21 mouse cellular contexts compared by ENCODE assay signal in the genomic region with DNA sequence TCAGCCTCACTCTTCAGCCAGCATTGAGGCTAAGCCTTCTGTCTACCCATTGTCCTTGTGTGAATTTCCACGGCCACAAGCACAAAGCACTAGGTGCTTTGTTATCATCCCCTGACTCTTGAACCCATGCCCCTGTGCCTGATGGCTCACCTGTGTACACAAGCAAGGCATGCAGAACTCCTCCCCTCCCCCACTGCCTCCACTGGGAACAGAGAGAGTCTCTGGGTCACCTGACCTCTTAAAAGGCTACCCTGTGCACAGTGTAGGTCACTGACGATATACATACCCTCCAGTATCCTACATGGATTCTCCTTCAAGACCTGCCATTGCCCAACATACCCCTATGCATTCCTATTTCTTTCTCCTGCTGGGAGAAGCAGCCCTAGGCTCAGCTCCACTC. TPM values are rescaled to one million over a fixed set of nuclear protein-coding genes. Genes with fewer than 3 reads are reported as not detected.
DNase-seq lines count a peak whose midpoint lies in the region; ATAC-seq and TF ChIP-seq lines count a peak whose summit lies in the region.
"Had no signal": no experiment of that assay in that cellular context is flagged by ENCODE, and none has a peak within 500 bp of the region (broad histone marks: within the 10 kb centered on the region; RNA-seq: fewer than 3 reads in every experiment).

No protein-coding gene starts in this region.

- no peak for TF ChIP-seq CTCF in kidney, postnatal 0 days (IDR thresholded peaks at IDR 0.05; ENCODE audit: low read depth)
- no peak for TF ChIP-seq CTCF in forebrain, postnatal 0 days (IDR thresholded peaks at IDR 0.05; ENCODE audit: low read depth)

- H3K4me1 ChIP-seq in kidney, postnatal 0 days (replicated peaks; ENCODE audit: insufficient read depth, low read length) = no peaks in the 10 kb centered on the region; the same call in 1 of the 2 replicates
- H3K4me1 ChIP-seq in liver, embryonic 13.5 days (replicated peaks) = peaks cover 12% of the 10 kb centered on the region
- peaks cover 6% of the 10 kb centered on the region; the same call in 1 of the 2 replicates for H3K4me1 ChIP-seq in forebrain, postnatal 0 days (ENCODE audit: insufficient read depth)

- peak; percentile 26 for DNase-seq in lung, postnatal 36 days
- no peak for DNase-seq in lung, postnatal 14 days
- DNase-seq in kidney, postnatal 0 days (ENCODE audit: low spot score) = no peak
- DNase-seq in liver, embryonic 13.5 days = no peak
- no peak for DNase-seq in left cerebral cortex, adult 18-20 months (ENCODE audit: low spot score in 2 of 2)
- DNase-seq in forebrain, postnatal 0 days = no peak
- DNase-seq in spleen, adult 18-20 months = no peak
- DNase-seq: adrenal gland, postnatal 25 days; cerebellum, adult 18-20 months; heart, adult 2 months; thymus, postnatal 36 days had no signal

- no peak overlapping the region for H3K9ac ChIP-seq in kidney, postnatal 0 days (ENCODE audit: low read depth, low read length)
- H3K9ac ChIP-seq in liver, embryonic 13.5 days = no peak overlapping the region
- no peak overlapping the region for H3K9ac ChIP-seq in forebrain, postnatal 0 days
- H3K9ac ChIP-seq: forebrain, embryonic 15.5 days; heart, embryonic 15.5 days; limb, embryonic 15.5 days; midbrain, embryonic 12.5 days; neural tube, embryonic 13.5 days had no signal

- peak overlapping the region; percentile 68 for H3K27ac ChIP-seq in kidney, postnatal 0 days
- H3K27ac ChIP-seq in liver, embryonic 13.5 days = no peak overlapping the region
- H3K27ac ChIP-seq in forebrain, postnatal 0 days (ENCODE audit: low read depth, low read length) = no peak overlapping the region
- H3K27ac ChIP-seq: forebrain, embryonic 15.5 days; heart, adult 2 months; heart, embryonic 15.5 days; limb, embryonic 15.5 days; midbrain, embryonic 12.5 days; neural tube, embryonic 13.5 days had no signal

- H3K4me2 ChIP-seq in kidney, postnatal 0 days (ENCODE audit: low read length) = no peak overlapping the region; the same call in 1 of the 2 replicates
- H3K4me2 ChIP-seq in liver, embryonic 13.5 days = no peak overlapping the region
- no peak overlapping the region for H3K4me2 ChIP-seq in forebrain, postnatal 0 days (ENCODE audit: low read depth)
- H3K4me2 ChIP-seq: forebrain, embryonic 15.5 days; heart, embryonic 15.5 days; limb, embryonic 15.5 days; midbrain, embryonic 12.5 days; neural tube, embryonic 13.5 days had no signal

- no peaks in the 10 kb centered on the region for H3K9me3 ChIP-seq in kidney, postnatal 0 days (replicated peaks; ENCODE audit: low read length)
- no peaks in the 10 kb centered on the region for H3K9me3 ChIP-seq in liver, embryonic 13.5 days (replicated peaks)
- no peaks in the 10 kb centered on the region for H3K9me3 ChIP-seq in forebrain, postnatal 0 days (ENCODE audit: low read length)
- H3K9me3 ChIP-seq: forebrain, embryonic 15.5 days; heart, embryonic 15.5 days; limb, embryonic 15.5 days; midbrain, embryonic 12.5 days; neural tube, embryonic 13.5 days had no signal

- H3K36me3 ChIP-seq in kidney, postnatal 0 days (ENCODE audit: insufficient read depth, low read length) = no peaks in the 10 kb centered on the region
- H3K36me3 ChIP-seq in liver, embryonic 13.5 days = no peaks in the 10 kb centered on the region
- no peaks in the 10 kb centered on the region for H3K36me3 ChIP-seq in forebrain, postnatal 0 days (ENCODE audit: insufficient read depth)
- H3K36me3 ChIP-seq: forebrain, embryonic 15.5 days; heart, embryonic 15.5 days; limb, embryonic 15.5 days; midbrain, embryonic 12.5 days; neural tube, embryonic 13.5 days had no signal

- no peak overlapping the region for H3K4me3 ChIP-seq in kidney, postnatal 0 days (replicated peaks; ENCODE audit: low read depth, low read length)
- no peak overlapping the region for H3K4me3 ChIP-seq in liver, embryonic 13.5 days (replicated peaks)
- no peak overlapping the region for H3K4me3 ChIP-seq in forebrain, postnatal 0 days (ENCODE audit: low read depth, low read length)
- H3K4me3 ChIP-seq: erythroblast, embryonic 14.5 days; forebrain, embryonic 15.5 days; heart, adult 2 months; heart, embryonic 15.5 days; limb, embryonic 15.5 days; midbrain, embryonic 12.5 days; neural tube, embryonic 13.5 days had no signal

- peaks cover 12% of the 10 kb centered on the region; the same call in 1 of the 2 replicates for H3K27me3 ChIP-seq in kidney, postnatal 0 days (ENCODE audit: insufficient read depth, low read length)
- peaks cover 39% of the 10 kb centered on the region for H3K27me3 ChIP-seq in liver, embryonic 13.5 days
- H3K27me3 ChIP-seq in forebrain, postnatal 0 days (ENCODE audit: insufficient read depth, low read length) = peaks cover 29% of the 10 kb centered on the region

- ATAC-seq in kidney, postnatal 0 days (replicated peaks; ENCODE audit: low FRiP score, low read depth) = 0 out of 2 replicates have a peak, but pooled peaks have one; percentile 26
- peak; percentile 68 for ATAC-seq in liver, embryonic 13.5 days (ENCODE audit: low read depth)
- ATAC-seq in forebrain, postnatal 0 days = no peak
- ATAC-seq: forebrain, embryonic 15.5 days had no signal

- WGBS in kidney, postnatal 0 days = 65% methylated on average over 2 of the region's 2 CpGs
- WGBS in liver, embryonic 13.5 days (ENCODE audit: insufficient replicate concordance) = 53% methylated on average over 2 of the region's 2 CpGs
- WGBS in forebrain, postnatal 0 days = 77% methylated on average over 2 of the region's 2 CpGs

RNA-seq across cellular contexts. Expression of a gene that starts 4.2 kb away (rescaled TPM):
- 79.1 and 91.6 TPM in 2 replicates for polyA plus RNA-seq in kidney, postnatal 0 days (2015; fragmentation: Nextera tagmentation; extraction: Ambion mirVana)
- polyA plus RNA-seq in liver, embryonic 13.5 days (2015; fragmentation: Nextera tagmentation; extraction: Ambion mirVana) = 2.5 and 3.3 TPM in 2 replicates
- not detected for total RNA-seq in left cerebral cortex, adult 18-20 months (2021)
- total RNA-seq in forebrain, postnatal 0 days (2014; rRNA removed) = 0.10 and 0.15 TPM in 2 replicates
- 0.15 and 0.16 TPM in 2 replicates for polyA plus RNA-seq in forebrain, postnatal 0 days (2015; fragmentation: Nextera tagmentation; extraction: Ambion mirVana)
- total RNA-seq: adrenal gland, postnatal 25 days; common myeloid progenitor, adult 5-6 weeks; gastrocnemius, adult 8-10 months; heart, adult 2 months; layer of hippocampus, postnatal 14 days; left cerebral cortex, postnatal 14 days had no signal
- polyA plus RNA-seq: forebrain, embryonic 15.5 days; neural tube, embryonic 13.5 days had no signal

Comparison
In these comparisons a context has a peak if more than half of its experiments do, and no peak if none do; other contexts are left out.
1. RNA of a gene that starts 4.2 kb away (polyA plus RNA-seq): 79.1 to 91.6 TPM in kidney, postnatal 0 days; 2.5 to 3.3 TPM in liver, embryonic 13.5 days and 0.15 to 0.16 TPM in forebrain, postnatal 0 days; every median in the first group is over 10 times any median in the second.